Mouse (Mus musculus) Muller cell, postnatal 12 days (primary cell): ENCODE results near the gene Tardbp.

Experiments
- DNase-seq: peaks from one replicate; pipeline ENCODE4 v3.0.0-alpha.2; 2015; ENCODE audit errors: inconsistent ontology term

Tardbp gene

DNA sequence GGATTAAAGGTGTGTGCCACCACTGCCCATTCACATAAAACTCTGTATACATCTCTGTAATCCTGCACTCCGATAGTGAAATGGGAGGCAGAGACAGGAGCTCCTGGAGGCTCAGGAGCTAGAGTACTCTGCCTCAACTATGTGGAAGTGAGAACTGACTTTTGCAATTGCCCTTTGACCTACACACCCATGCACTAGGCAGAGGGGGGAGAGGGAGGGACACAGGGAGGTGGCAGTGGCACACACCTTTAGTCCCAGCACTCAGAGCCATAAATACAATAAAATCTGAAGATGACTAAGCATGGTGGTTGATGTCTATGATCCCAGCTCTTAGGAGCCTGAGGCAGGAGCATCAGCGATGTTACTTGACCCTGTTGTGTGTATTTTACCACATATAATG lies 12.6 kb upstream of the Tardbp start:
- no peak for DNase-seq

DNA sequence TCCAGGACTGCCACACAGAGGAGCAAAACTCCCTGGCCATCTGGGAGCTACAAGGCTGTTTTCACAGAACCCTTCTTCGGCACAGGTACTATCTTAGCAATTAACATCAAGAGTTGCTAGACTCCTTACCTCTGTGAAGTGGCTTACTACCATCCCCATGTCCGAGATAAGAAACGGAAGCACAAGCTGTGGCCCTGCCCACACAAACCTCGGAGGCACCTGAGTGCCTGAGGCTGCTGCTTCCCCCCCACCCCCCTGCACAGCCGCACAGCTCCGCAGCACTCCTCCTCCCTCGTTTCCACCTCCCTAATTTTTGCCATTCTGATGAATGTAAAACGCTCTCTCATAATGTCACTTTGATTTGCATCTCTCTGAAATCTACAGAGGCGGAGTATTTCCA lies 11.5 kb upstream of the Tardbp start:
- no peak for DNase-seq

DNA sequence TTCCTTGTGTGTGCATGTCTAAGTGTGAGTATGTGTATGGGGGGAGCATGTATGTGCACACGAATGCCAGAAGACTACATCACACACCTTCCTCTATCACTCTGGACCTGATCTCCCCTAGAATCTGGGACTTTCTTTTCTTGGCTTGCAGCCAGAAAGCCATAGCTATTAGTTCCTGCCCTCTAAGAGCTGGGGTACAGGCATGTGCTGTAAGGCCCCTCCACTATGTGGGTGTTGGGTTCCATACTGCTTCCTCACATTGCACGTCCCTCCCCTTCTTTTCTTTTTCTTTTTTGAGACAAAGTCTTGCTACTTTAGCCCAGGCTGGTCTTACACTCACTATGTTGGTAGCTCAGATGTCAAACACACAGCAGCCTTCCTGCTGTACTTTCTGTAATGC lies 8.5 kb upstream of the Tardbp start:
- DNase-seq, result no peak

DNA sequence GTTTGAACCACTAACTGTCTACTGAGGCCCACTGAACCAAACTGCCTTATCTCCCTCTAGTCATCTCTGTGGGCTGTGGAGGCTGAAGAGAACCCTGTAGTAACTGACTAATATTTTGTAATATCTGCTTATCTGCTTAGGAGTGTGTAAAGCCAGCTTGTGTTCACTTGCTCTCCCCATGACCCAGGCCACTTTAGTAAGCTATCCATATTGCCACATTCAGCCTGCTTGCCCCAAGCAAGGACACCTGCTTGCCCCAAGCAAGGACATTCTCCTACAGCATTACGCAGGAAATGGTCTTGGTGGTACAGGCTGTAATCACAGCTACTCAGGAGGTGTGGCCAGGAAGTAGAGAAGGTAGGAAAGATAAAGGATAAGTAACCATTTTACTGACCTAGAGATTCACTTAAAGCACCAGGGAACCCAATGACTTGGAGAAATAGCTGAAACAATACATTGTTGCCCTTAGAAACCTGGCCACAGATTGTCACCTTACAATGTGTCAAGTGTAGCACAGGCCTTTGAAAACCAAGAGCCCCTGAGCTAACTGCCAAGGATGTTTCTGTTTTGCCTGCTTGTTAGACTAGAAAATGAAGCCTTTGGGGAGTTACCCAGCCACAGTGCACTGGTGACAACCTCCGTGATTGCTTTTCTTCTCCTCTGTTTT lies 6.7 kb upstream of the Tardbp start:
- DNase-seq, result no peak

DNA sequence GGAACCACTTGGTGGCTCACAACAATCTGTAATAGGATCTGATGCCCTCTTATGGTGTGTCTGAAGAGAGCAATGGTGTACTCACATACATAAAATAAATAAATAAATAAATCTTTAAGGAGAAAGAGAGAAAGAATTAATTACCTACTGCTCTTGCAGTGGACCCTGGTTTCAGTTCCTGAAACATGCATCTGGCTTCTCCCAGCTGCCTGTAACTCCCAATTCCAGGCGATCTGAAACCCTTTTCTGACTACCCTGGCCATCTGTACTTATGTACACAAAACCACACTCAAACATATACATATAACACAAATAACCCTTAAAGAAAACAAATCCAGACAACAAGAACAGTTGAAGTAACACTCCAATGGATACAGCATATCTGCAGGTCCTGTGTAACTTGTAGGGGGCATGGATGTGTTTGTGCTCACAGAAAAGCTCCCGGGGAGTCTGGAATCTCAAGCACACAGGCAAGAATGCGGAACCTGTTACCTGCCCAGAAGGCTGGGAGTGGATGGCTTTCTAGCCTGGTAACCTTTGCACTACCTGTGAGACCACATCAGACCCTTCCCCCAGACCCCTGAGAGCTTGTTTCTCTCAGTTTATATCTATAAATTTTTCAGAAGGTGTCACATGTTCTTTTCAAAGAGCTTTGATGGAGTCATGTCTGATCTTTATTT lies 5.3 kb upstream of the Tardbp start:
- no peak for DNase-seq

DNA sequence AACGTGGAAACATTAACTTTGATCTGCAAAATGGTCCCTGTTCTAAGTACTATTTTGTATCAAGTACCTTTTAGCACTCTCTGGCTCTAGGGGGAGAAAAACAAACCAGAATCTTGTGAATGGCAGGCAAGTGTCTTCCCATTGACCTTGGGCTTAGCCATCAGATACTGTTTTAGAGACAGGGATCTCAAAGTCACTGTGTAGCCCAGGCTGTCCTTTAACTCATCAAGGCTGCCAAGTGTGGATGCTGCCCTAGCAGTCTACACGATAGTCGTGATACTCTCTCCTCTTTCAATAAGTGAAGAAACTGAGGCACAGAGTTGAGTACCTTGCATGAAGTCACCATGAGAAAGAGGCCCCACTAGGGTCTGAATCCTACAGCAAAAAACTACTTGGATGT lies 427 bp upstream of the Tardbp start:
- no peak for DNase-seq

DNA sequence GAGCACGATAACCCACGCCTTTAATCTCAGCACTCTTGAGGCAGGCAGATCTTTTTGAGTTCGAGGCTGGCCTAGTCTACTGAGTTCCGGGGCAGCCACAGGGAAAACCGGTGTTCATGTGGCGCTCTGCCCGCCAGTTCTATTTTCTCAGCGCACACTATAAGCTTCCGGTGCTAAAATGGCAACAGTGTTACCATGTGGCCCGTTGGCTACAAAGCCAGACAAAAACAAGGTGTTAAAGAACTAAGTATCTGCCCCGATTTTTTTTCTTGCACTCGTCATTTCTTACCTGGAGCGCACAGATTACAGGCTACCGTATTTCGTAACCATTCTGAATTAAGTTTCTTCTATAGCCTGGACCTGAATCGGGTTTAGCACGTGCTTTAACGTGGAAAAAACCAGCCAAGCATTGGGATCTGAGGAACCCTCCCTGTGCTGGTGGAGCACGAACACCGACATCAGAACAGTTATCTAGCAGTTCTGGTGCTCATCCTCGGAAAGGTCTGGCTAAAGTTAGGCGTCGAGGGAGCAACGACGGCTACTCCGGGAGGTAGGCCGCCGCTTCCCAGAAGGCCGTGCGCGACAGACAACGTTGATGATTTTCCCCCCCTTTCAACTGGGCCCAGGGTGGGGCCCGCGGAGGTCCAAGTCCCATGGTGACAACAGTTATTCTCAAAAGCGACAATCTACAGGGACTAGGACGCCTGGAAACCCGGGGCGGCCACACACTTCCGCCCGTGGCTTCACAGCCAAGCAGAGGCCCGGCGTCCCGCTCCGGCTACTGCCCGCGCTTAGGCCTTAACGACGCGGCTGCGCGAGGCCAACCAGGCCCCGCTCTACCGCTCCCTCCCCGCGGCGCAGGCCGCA lies 830 bp downstream of the Tardbp start:
- DNase-seq, result no peak

DNA sequence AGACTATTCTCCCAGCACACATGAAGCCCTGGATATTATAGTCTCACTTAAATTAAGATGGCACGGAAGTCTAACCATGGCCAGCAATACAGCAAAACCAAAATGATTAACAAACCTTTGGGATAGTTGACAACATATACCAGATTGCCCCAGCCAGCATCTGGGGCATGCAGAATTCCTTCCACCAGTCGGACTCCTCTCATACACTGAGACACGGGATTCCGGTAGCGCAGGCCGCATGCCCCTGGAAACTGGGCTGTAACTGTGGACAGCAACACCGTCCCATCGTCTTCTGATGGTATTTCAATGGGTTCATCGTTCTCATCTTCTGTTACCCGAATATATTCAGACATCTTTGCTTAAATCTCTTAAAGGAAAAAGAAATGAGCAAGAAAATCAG lies 1.8 kb downstream of the Tardbp start:
- no peak for DNase-seq

DNA sequence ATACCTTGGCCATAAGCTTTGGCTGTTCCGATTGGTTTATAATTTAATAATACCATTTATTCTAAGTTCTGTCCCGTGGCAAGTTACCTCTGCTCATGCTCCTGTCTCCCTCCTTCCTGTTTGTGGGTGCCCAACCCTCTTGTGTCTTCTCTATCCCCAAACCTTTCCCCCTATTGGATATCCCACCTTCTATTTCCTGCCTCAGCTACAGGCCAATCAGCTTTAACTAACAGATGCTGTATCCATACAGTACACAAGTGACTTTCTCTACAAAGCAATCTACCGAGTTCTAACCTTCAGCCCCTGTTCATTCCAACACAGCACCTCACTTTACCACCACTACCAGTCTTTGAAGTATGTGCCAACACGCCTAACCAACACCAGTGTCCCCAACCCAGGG lies 3.2 kb downstream of the Tardbp start:
- no peak for DNase-seq

DNA sequence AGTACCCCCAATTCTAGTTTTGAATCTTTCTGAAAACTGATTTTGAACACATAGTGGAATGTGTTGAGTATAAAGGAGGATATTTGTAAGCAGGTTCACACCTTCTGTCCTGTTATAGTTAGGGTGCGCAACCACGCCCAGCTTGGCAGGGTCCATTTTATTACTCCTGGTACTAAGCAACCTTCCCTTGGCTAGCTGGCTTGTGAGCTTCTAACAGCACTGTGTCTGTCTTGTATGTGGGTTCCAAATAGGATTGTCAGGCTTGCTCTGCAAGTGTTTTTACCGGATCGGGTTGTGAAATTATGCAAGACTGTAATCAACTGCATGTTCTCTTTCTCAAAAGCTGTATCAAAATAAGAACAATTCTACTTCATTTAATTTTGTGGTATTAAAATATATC lies 4.3 kb downstream of the Tardbp start:
- no peak for DNase-seq

DNA sequence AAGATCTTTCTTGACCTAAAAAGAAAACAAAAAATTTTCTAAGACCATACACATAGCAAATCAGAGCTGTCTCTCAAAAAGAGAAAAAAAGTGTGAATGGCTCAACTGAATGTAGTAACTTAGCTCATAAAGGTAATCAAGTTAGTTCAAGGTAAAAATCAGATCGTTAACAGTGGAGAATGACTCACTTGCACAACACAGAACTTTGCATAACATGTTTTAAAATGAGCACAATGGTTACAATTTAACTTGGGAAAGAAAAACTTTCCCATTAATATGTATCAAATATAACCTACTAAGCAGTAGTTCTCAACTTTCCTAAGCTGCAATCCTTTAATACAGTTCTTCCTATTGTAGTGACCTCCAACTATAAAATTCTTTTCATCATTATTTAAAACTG lies 6.1 kb downstream of the Tardbp start:
- DNase-seq, result no peak

DNA sequence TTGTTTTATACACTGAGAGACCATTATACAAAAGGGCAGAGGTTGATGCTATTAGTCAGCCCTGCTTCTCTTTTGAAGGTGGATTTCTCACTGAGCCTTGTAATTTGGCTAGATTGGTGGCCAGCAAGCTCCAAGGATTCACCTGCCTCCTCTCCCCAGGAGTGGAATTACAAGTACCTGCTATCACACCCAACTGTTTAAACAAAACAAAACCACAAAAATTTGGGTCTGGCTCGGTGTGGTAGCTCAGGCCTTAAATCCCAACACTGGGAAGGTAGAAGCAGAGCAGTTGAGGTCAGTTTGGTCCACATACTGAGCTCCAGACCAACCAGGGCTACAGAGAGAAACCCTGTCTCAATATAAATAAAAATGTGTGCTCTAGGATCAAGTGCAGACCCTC lies 7.0 kb downstream of the Tardbp start:
- no peak for DNase-seq

DNA sequence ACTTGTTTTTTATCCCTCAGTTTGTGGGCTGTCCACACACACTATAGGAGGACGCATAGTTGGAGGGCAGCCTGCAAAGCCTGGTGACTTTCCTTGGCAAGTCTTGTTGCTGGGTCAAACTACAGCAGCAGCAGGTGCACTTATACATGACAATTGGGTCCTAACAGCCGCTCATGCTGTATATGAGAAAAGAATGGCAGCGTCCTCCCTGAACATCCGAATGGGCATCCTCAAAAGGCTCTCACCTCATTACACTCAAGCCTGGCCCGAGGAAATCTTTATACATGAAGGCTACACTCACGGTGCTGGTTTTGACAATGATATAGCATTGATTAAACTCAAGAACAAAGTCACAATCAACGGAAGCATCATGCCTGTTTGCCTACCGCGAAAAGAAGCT lies 13.1 kb downstream of the Tardbp start:
- DNase-seq, result no peak

DNA sequence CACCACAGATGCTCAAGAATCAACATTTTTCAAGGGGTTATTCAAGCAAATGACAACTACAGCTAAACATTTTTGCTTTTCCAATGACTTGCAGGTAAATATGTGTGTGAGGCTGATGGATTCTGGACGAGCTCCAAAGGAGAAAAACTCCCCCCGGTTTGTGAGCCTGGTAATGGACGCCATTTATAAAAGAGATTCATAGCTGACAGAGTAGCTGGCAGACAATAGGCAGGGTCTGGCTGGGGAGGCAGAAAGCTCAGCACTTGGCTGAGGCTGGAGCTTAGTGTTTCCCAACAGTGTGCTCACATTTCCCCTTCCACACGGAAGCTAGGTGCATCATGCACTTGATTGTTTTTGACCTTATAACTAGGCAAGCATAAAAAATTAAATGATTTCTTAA lies 14.3 kb downstream of the Tardbp start:
- DNase-seq, result no peak

DNA sequence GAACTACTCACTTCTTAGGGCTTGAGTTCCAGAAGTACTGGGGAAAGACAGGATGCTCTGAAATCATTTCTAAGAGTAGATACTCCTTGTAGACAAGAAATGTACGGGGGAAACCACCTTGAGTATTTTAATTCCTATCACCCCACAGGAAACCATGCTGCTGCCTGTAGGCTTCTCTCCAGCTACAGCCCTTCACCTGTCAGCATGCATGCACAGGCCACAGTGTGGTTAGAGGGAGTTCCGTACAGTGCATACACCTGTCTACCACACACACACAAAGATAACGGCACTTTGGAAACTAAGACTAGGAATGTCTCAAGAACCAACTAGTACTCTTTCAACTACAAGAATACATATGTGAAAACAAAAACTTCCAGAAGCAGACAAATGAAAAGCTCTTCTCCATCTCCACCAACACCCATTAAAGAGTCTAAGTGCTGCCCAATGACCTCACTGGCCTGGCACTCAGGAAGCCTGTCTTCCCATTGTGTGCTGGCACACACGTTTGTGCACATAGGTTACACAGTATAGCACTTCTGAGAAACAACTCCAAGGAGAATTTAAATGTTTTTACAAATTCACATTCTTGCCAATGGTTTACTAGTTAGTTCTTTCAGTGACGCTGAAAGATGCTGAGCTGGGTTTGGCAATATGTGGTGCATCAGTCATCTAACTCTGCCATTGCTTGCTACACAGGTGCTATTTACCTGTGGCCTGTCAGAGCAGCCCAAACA lies 16.0 kb downstream of the Tardbp start:
- no peak for DNase-seq

DNA sequence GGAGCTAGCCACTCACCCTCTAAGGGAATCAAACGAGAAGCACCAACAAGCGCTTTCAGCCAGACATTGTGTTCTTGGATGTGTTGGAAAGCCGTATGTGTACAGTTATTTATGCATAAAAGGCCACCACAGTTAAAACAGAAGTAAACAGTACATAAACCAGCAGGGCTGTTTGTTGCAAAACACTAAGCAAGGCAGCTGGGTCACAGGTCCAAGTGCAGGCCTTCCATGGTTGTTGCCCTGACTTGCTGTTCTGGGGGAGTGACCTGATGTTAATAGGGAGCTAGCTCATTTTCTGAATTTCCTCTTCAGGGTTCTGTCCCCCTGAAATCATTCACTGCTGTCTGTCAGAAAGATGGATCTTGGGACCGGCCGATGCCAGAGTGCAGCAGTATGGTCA lies 17.0 kb downstream of the Tardbp start:
- DNase-seq, result no peak

DNA sequence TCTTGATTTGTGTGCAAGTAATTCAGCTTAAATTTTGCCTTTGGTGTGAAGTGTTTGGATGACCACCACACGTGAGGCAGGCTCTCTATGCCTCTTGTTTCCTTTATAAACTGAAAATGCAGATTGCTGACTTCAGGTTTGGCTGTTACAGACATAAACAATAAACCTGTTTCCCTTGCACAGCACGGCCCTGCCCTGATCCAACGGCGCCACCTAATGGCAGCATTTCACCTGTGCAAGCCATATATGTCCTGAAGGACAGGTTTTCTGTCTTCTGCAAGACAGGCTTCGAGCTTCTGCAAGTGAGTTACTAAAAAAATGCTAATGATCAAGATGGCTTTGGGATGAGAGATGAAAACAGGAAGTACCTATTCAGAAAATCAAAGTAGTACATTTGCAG lies 19.1 kb downstream of the Tardbp start:
- peak; percentile 56 for DNase-seq

DNA sequence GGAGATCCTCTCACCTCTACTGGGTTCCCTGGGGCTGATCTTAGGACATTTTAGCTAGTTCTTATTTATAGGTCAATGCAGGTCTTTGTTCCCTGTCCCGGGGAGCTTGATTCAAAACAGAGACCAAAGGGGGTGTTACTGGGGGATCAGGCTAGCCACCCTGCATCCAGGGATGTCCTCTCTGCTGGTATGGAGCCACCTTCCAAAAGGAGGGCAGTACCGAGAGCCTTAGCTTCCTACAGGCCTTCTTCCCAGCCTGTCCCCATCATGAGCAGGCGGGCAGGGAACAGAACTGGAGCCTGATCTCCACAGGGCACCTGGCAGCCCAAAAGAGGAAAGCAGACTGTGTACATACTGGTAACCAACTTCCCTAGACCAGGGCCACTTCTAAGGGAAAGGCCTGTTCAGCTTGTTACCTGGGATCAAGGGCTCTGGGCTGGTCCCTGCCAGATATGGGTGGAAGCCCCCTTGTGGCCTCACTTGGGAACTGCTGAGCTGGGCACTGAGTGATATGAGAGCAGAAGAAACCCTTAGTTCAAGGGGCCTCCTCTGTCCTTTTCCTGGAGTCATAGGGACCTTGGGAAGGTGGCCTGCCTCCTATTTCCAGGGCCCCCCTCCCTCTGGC lies 22.2 kb downstream of the Tardbp start:
- peak; percentile 52 for DNase-seq

DNA sequence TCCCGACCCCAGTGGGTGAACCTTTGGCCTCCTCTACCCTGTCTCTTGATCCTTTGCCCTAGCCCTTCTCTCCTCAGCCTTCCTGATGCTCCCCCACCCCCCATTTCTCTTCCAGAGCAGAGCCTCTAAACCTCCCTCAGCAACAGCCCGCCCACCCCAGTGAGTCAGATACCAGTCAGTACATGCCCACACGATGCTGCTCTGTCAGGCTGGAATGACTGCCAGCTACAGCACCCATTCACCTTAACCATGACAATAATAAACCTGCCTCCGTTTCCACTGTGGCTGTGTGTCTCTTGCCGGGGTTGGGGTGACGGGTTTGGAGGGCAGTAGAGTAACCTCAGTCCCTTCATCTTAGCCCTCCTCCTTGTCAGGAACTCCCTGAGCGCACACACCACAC lies 22.7 kb downstream of the Tardbp start:
- DNase-seq, result peak; percentile 66

DNA sequence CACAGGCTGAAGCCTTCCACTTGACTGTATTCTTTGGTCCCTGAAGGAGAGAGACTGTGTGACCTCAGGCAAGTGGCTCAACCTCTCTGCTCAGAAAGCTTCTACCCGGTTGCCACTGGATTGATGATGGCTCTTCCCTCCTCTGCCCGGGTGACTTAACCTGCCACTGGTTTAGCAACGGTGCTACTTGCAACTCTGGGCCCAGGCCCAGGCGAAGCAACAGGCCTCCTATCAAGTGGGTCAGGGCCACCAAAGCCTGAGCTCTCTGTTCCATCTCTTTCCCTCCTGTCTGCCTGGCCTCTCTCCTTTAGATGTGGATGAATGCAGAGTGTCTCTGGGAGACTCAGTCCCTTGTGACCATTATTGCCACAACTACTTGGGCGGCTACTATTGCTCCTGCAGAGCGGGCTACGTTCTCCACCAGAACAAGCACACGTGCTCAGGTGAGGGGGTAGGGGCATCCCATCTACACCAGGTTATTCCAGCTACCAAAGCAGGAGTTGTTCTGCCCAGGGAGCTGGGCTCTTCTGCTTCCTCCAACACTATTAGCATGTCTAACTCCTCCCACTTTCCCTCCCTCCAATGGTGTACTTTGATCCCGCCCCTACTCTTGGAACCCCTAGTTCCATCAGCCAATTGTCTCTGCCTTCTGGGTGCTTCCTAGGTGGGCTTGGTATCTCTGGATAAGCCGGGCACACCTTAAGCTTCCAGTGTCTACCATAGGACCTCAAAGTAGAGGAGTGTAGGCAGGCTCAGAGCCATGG lies 23.3 kb downstream of the Tardbp start:
- DNase-seq, result no peak
